Mouse (Mus musculus) kidney, adult 2 months (tissue): ENCODE measurements around the gene Tspan18.

Experiments used
- CTCF ChIP-seq: fragments of 200-500 bp; conservative IDR thresholded peaks from 2 replicates; pipeline ENCODE4 v1.5.1; 2011; ENCODE audit warnings: low read depth, mild to moderate bottlenecking, control low read depth, low read length, moderate library complexity, mixed read lengths; ENCODE audit not compliant: insufficient read depth, insufficient read length
- POLR2A ChIP-seq: fragments of 200-500 bp; IDR thresholded peaks from one replicate; pipeline ENCODE4 v1.6.1; 2011; ENCODE audit warnings: low read depth, low read length, control low read depth

DNA sequence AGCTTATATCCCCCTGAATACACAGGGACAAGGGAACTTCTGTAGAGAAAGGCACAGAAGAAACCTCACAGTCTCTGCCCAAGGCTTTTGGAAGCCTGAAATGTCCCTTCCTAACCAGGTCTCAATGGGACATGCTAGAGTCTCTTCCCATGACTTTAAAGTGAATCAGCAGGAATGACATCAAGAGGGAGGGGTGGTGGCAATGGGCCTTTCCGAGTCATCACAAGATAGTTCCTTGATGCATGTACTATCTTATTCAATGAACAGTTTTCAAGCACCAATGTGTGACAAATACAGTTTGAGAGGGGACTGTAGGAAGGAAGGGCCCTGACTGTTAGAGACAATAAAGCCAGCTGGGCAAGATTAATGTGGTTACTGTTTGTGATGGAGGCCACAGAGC lies 20.3 kb upstream of the Tspan18 start:
- TF ChIP-seq CTCF (no peak), POLR2A (no peak)
